32 mouse cellular contexts compared by ENCODE assay signal in the genomic region with DNA sequence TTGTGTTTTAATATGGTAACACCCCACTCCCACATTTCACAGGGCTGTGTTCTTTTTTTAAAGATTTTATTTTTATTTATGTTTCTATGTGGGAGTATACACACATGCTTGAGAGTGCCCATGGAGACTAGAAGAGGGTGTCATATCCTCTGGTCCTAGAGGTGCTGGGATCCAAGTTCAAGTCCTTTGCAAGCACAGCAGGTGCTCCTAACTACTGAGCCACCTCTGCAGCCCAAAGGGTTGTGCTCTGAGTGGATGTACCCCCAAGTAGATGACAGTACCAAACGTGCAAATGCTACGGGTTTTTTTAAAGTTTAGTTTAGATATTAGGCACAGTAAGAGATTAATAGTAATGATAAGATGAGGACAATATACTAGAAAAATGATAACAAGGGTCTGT. TPM values are rescaled to one million over a fixed set of nuclear protein-coding genes. Genes with fewer than 3 reads are reported as not detected.
"Had no signal": no experiment of that assay in that cellular context is flagged by ENCODE, and none has a peak within 500 bp of the region (broad histone marks: within the 10 kb centered on the region; RNA-seq: fewer than 3 reads in every experiment).

No protein-coding gene starts in this region.

- H3K27me3 ChIP-seq: embryonic facial prominence, embryonic 12.5 days; embryonic facial prominence, embryonic 13.5 days; embryonic facial prominence, embryonic 15.5 days; forebrain, embryonic 12.5 days; forebrain, embryonic 13.5 days; forebrain, embryonic 15.5 days had no signal

- H3K27ac ChIP-seq: embryonic facial prominence, embryonic 10.5 days; embryonic facial prominence, embryonic 12.5 days; embryonic facial prominence, embryonic 13.5 days; embryonic facial prominence, embryonic 15.5 days; forebrain, embryonic 10.5 days; forebrain, embryonic 12.5 days; forebrain, embryonic 13.5 days; forebrain, embryonic 15.5 days; gastrocnemius, adult 2 months; heart, adult 2 months had no signal

- H3K9ac ChIP-seq: embryonic facial prominence, embryonic 12.5 days; embryonic facial prominence, embryonic 13.5 days; embryonic facial prominence, embryonic 15.5 days; forebrain, embryonic 12.5 days; forebrain, embryonic 13.5 days; forebrain, embryonic 15.5 days; forebrain, postnatal 0 days had no signal

- DNase-seq: cerebellum, adult 2 months; cerebellum, adult 8-10 months; cerebellum, adult 9-10 months; cerebellum, adult 9-11 months; cerebellum, postnatal 10 days; cerebellum, postnatal 14 days; cerebellum, postnatal 25 days; cerebellum, postnatal 36 days; embryo, embryonic 11 days; forebrain, postnatal 0 days; gastrocnemius, adult 2 months; gastrocnemius, postnatal 10 days; gastrocnemius, postnatal 14 days; gastrocnemius, postnatal 25 days; gastrocnemius, postnatal 36 days; heart, adult 18-20 months; heart, adult 2 months had no signal

- H3K4me1 ChIP-seq: embryonic facial prominence, embryonic 10.5 days; embryonic facial prominence, embryonic 12.5 days; embryonic facial prominence, embryonic 13.5 days; embryonic facial prominence, embryonic 15.5 days; forebrain, embryonic 10.5 days; forebrain, embryonic 12.5 days; forebrain, embryonic 13.5 days; forebrain, embryonic 15.5 days had no signal

- H3K9me3 ChIP-seq: embryonic facial prominence, embryonic 10.5 days; embryonic facial prominence, embryonic 12.5 days; embryonic facial prominence, embryonic 13.5 days; embryonic facial prominence, embryonic 15.5 days; forebrain, embryonic 10.5 days; forebrain, embryonic 12.5 days; forebrain, embryonic 13.5 days; forebrain, embryonic 15.5 days had no signal

- ATAC-seq: forebrain, embryonic 13.5 days; forebrain, embryonic 14.5 days; forebrain, embryonic 15.5 days; forebrain, embryonic 16.5 days; forebrain, postnatal 0 days had no signal

- H3K4me2 ChIP-seq: embryonic facial prominence, embryonic 12.5 days; embryonic facial prominence, embryonic 13.5 days; embryonic facial prominence, embryonic 15.5 days; forebrain, embryonic 12.5 days; forebrain, embryonic 13.5 days; forebrain, embryonic 15.5 days had no signal

- H3K4me3 ChIP-seq: embryonic facial prominence, embryonic 10.5 days; embryonic facial prominence, embryonic 12.5 days; embryonic facial prominence, embryonic 13.5 days; embryonic facial prominence, embryonic 15.5 days; erythroblast, embryonic 14.5 days; forebrain, embryonic 10.5 days; forebrain, embryonic 12.5 days; forebrain, embryonic 13.5 days; forebrain, embryonic 15.5 days; gastrocnemius, adult 2 months; heart, adult 2 months had no signal

RNA-seq across cellular contexts. Expression of a gene that starts 56.7 kb away (rescaled TPM):
- polyA plus RNA-seq: cortical plate, adult 2 months; embryonic facial prominence, embryonic 10.5 days; embryonic facial prominence, embryonic 11.5 days; embryonic facial prominence, embryonic 12.5 days; embryonic facial prominence, embryonic 13.5 days; erythroblast, embryonic 14.5 days; forebrain, embryonic 10.5 days; forebrain, embryonic 11.5 days; forebrain, embryonic 12.5 days; forebrain, embryonic 13.5 days; forebrain, embryonic 14.5 days; forebrain, embryonic 15.5 days; forebrain, embryonic 16.5 days; forebrain, postnatal 0 days; frontal cortex, adult 2 months; heart, adult 2 months had no signal
